Mouse (Mus musculus): ENCODE measurements around the gene Prkch.

GRCm38 (mm10) chr12:73692321-73692720 is 107.7 kb downstream of the Prkch start:
- TF ChIP-seq CTCF (IDR thresholded peaks at IDR 0.05; ENCODE audit: insufficient read depth, low read depth, low read length) (no peak), POLR2A (IDR thresholded peaks at IDR 0.05; ENCODE audit: insufficient read depth, low read depth, low read length) (no peak)
